In genomic region chr16:95442023-95442422, GRCm38 (mm10) we compare ENCODE assay signal across 18 mouse cellular contexts.
"Had no signal": no experiment of that assay in that cellular context is flagged by ENCODE, and none has a peak within 500 bp of the region (broad histone marks: within the 10 kb centered on the region; RNA-seq: fewer than 3 reads in every experiment).

No protein-coding gene starts in this region.

- H3K4me3 ChIP-seq: kidney, embryonic 15.5 days; left cerebral cortex, adult 2 months; liver, embryonic 13.5 days; midbrain, embryonic 12.5 days; myocyte; neural tube, embryonic 13.5 days; stomach, embryonic 15.5 days had no signal

- ATAC-seq: lung, postnatal 0 days; midbrain, embryonic 16.5 days had no signal

- H3K36me3 ChIP-seq: kidney, embryonic 15.5 days; liver, embryonic 13.5 days; midbrain, embryonic 12.5 days; neural tube, embryonic 13.5 days; stomach, embryonic 15.5 days had no signal

- H3K4me2 ChIP-seq: kidney, embryonic 15.5 days; liver, embryonic 13.5 days; midbrain, embryonic 12.5 days; neural tube, embryonic 13.5 days; stomach, embryonic 15.5 days had no signal

- H3K27ac ChIP-seq: kidney, embryonic 15.5 days; left cerebral cortex, adult 2 months; liver, embryonic 13.5 days; midbrain, embryonic 12.5 days; neural tube, embryonic 13.5 days; stomach, embryonic 15.5 days had no signal

- H3K9ac ChIP-seq: kidney, embryonic 15.5 days; liver, embryonic 13.5 days; midbrain, embryonic 12.5 days; neural tube, embryonic 13.5 days; stomach, embryonic 15.5 days had no signal

- H3K27me3 ChIP-seq: kidney, embryonic 15.5 days; midbrain, embryonic 12.5 days; neural tube, embryonic 13.5 days; stomach, embryonic 15.5 days had no signal

- DNase-seq: kidney, postnatal 10 days; kidney, postnatal 36 days; layer of hippocampus, postnatal 36 days; liver, embryonic 13.5 days; lung, adult 2 months; lung, postnatal 36 days; retina, postnatal 1 day; right cerebral cortex, postnatal 25 days; spleen, adult 18-20 months; thymus, postnatal 25 days had no signal

- H3K9me3 ChIP-seq: kidney, embryonic 15.5 days; liver, embryonic 13.5 days; midbrain, embryonic 12.5 days; neural tube, embryonic 13.5 days; stomach, embryonic 15.5 days had no signal

- H3K4me1 ChIP-seq: midbrain, embryonic 12.5 days; neural tube, embryonic 13.5 days had no signal
